Mouse (Mus musculus) ES-E14 (cell line): ENCODE data around the gene Tcp10b. TPM values are rescaled to one million over a fixed set of nuclear protein-coding genes. Genes with fewer than 3 reads are reported as not detected.
"Not testable (repeated sequence)": the region's sequence is repeated elsewhere in the genome, so short reads cannot be mapped to it uniquely, and the experiment has no call there.

Source experiments
- DNase-seq: peaks from one replicate; pipeline ENCODE4 v3.0.0-alpha.2; 2013; ENCODE audit warnings: low read depth, low spot score
- H3K27ac ChIP-seq: 2 replicates; pipeline ENCODE4 v1.5.1; 2012; ENCODE audit warnings: low read depth, mild to moderate bottlenecking, low read length, moderate library complexity, mixed read lengths; ENCODE audit not compliant: poor library complexity, insufficient read depth, severe bottlenecking
- H3K36me3 ChIP-seq: 2 replicates; pipeline ENCODE4 v1.6.1; 2012; ENCODE audit warnings: mild to moderate bottlenecking, low read length, moderate library complexity, mixed read lengths; ENCODE audit not compliant: control insufficient read depth, poor library complexity, insufficient read depth, severe bottlenecking
- H3K4me1 ChIP-seq, 2 experiments: fragments of 150-350 bp in 1 of 2; sonication (generic) in 1 of 2; 2 replicates each; pipeline ENCODE4 v1.6.1; 2012; ENCODE audit warnings: low read length in 2 of 2, mild to moderate bottlenecking in 1 of 2, mixed read lengths in 1 of 2; ENCODE audit not compliant: control insufficient read depth in 2 of 2, insufficient read depth in 2 of 2, poor library complexity in 1 of 2
- H3K4me3 ChIP-seq, 2 experiments: fragments of 150-350 bp in 1 of 2; sonication (generic) in 1 of 2; 2 replicates each; pipeline ENCODE4 v1.5.1; 2012; ENCODE audit warnings: low read length in 2 of 2, low read depth in 1 of 2, mild to moderate bottlenecking in 1 of 2, mixed read lengths in 1 of 2; ENCODE audit not compliant: insufficient read depth in 1 of 2, poor library complexity in 1 of 2, severe bottlenecking in 1 of 2
- H3K9ac ChIP-seq: 2 replicates; pipeline ENCODE4 v1.6.1; 2012; ENCODE audit warnings: low read depth, mild to moderate bottlenecking, low read length, mixed read lengths; ENCODE audit not compliant: poor library complexity, insufficient read depth, severe bottlenecking
- H3K9me3 ChIP-seq: fragments of 150-350 bp; sonication (generic); 2 replicates; pipeline ENCODE4 v1.6.1; 2012; ENCODE audit warnings: low read depth, mild to moderate bottlenecking, low read length; ENCODE audit not compliant: control insufficient read depth, insufficient read depth
- in situ Hi-C, 2 experiments: fragments of 600-800 bp; cut with MboI; formaldehyde crosslinking; loops; one replicate each; pipeline ENCODE4 v1.15.1; 2025; ENCODE audit warnings: low sequenced_read_pairs in 2 of 2, inconsistent platforms in 1 of 2; ENCODE audit not compliant: unreplicated experiment in 2 of 2
- total RNA-seq: library from RNA; depleted of rRNA; stranded (reverse); fragments of 300-350 nt; gene quantifications from 2 replicates; pipeline ENCODE4 v1.2.3, GENCODE M21; 2012

The Tcp10b gene
- total RNA-seq, 1 experiment: 0.31 TPM

DNA sequence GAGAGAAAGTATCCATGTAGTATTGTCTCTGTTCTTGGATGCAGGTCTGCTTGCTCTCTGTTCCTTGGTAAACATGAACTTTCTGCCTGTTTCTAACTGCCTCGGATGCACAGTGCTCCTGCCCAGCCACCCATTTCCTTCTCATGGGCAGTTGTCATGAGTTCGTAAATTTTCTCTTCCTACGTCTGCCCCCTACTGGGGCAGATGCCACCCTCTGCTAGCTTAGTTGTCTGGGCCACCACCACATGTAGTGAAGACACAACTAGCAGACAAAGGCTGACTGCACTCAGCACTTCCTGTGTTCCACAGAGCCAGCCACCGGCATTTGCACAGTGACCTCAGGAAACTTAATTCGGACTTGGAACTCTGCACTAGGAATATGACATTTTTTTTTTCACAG, 8.3 kb downstream of the Tcp10b start:
- H3K36me3 ChIP-seq, H3K9ac ChIP-seq, DNase-seq, H3K27ac ChIP-seq, H3K4me1 ChIP-seq, in situ Hi-C loops, H3K9me3 ChIP-seq, H3K4me3 ChIP-seq: not testable (repeated sequence)

DNA sequence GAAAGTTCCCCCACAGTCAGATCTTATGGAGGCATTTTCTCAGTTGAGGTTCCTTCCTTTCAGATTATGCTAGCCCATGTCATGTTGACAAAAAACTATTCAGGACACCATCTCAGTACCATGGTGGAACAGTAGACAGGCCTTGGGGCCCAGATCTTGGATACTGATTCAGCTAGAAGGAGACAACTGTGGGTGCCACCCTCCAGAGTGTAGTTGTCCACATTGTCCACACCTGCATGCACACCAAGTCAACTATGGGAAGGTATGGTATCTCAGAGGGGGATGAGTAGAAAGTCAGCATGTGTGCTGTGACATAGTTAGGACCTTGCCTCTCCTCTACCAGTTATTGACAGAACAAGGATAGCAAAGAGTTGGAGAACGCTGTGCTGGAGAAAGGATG, 30.6 kb downstream of the Tcp10b start:
- H3K36me3 ChIP-seq, DNase-seq, H3K9me3 ChIP-seq, H3K4me3 ChIP-seq, H3K27ac ChIP-seq, H3K4me1 ChIP-seq, in situ Hi-C loops, H3K9ac ChIP-seq: not testable (repeated sequence)

DNA sequence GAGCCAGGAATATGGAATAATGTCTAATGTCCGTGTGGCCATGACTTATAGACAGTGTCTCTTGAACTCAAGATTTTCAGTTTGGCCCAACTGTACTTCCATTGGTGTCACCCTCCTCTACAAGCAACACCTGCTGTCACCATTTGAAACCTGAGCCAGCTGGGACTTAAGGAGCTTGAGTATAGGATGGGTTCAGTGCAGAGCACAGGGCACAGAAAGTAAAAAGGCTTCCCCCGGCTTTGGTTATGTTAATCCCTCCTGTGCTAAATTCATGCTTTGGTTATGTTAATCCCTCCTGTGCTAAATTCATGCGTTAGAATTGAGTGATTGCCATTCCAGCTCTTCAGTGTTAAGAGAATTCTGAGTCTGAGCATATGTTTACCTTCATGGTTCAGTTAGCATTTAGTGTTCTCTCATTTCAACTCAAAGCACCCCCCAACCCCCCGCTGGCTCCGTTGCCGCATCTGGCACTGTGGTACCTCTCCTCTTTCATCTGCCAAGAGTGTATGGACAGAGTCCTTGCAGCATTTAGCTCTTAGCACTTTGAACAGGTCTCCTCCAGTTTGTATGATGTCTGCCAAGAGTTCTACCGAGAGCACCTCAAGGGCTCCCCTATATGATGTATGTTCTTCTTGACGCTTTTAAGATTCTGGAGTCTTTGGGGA, 31.3 kb downstream of the Tcp10b start:
- not testable (repeated sequence) for H3K27ac ChIP-seq, H3K4me1 ChIP-seq

DNA sequence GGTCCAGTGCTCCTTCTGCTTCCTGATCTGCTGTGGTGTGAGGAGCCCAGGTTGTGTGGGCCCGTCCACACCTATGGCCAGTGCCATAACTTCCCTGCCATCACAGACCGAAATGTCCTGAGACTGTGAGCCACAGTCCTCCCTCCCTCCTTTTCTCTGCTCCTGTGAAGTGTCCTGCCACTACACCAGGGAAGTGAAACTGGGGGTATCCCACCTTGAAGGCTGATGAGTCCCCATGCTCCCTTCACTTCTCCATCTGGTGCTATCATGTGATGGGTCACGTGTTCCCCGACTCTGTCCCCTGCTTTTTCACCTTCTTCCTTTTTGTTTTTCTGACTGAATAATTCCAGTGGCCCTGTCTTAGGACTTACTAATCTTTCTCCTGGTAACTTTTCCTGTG, 32.1 kb downstream of the Tcp10b start:
- H3K4me3 ChIP-seq, DNase-seq, H3K9ac ChIP-seq, H3K9me3 ChIP-seq, H3K36me3 ChIP-seq, H3K4me1 ChIP-seq, H3K27ac ChIP-seq, in situ Hi-C loops: not testable (repeated sequence)

More for the DNA sequence above, 31.3 kb downstream of the Tcp10b start:
- H3K4me3 ChIP-seq, H3K9ac ChIP-seq, in situ Hi-C loops, H3K36me3 ChIP-seq, H3K9me3 ChIP-seq, DNase-seq: not testable (repeated sequence)

DNA sequence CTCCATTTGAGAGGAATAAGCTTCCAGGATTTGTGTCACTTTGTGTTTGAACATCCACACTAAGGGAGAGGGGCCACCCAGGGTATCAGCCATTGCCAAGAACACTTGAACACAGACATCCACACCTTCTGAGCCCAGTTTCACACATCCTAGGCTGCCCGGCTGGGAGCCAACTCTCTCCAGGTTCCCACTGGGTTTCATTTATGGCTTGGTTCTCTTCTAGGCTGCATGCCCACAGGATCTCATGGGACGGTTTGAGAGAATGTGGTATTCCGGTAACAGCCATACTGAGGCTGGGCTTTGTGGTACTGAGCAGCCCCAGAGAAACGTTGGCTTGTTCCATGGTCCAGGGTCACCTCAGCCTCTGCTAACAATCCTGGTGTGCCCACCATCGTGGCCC, 45.7 kb downstream of the Tcp10b start:
- in situ Hi-C loops, DNase-seq, H3K36me3 ChIP-seq, H3K9me3 ChIP-seq, H3K4me3 ChIP-seq, H3K27ac ChIP-seq, H3K9ac ChIP-seq, H3K4me1 ChIP-seq: not testable (repeated sequence)

DNA sequence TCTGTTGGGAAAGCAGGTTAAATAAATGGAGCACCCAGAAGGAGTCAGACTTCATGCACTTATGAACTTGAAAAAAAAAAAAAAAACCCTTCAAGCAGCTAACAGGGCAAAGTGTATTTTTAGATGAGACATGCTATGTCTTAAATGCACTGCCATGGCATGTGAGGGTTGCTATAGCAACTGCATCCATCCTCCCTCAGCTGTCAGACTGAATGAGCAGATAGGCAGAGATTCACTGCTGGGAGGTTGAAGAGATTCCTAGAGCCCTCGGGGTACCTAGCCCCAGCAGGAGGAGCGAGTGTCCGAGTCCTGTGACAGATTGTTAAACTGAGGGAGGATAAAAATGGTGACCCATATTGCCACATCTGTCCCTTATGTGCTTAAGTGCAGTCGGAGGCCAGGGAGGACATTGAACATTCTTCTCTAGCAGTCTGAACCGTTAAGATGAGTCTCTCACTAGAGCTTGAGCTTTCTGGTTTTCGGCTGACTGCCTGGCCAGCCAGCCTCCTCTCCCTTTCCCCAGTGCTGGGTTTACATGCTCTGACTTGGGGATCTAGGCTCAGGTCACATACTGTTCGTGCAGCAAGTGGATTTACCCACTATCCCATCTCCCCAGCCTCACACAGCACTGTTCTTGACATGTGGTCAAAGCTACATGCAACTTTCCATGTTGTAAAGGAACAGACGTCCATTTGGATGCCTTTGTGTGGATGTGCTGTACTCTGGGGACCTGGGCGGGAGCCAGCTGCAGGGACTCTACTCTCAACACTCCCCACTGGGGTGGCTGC, 51.8 kb downstream of the Tcp10b start:
- DNase-seq, H3K9me3 ChIP-seq, H3K4me3 ChIP-seq, in situ Hi-C loops, H3K36me3 ChIP-seq, H3K27ac ChIP-seq, H3K4me1 ChIP-seq, H3K9ac ChIP-seq: not testable (repeated sequence)

DNA sequence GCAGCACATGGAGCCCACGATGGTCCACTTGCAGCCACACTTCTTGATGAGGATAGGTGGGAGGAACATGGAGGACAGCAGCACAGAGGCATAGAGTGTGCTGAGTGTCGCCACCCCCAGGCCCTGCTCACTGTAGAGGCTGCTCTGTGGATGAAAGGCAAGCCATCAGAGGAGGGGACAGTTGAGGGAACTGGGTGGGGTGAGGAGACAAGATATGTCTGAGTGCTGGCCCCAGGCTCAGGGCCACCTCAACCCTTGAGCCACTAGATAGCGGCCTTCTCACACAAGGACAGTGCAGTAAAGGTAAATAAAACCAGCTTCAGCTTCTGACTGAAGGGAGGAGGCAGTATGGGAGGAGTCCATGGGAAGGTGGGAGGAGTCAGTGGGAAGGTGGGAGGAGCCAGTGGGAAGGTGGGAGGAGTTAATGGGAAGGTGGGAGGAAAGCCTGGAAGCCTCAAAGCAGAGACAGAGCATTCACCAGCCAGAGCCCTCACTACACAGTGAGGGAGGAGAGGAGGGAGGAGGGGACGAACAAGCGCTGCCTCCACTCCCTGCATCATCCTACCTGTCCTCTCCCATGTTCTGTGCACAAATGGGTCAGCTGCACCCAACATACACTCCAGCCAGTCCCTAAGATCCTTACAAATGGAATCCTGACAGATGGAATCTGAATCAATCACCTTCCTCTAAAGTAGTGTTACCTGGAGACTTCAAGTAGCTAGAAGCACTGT, 62.6 kb downstream of the Tcp10b start:
- H3K9me3 ChIP-seq, H3K36me3 ChIP-seq, H3K27ac ChIP-seq, H3K4me1 ChIP-seq, in situ Hi-C loops, DNase-seq, H3K4me3 ChIP-seq, H3K9ac ChIP-seq: not testable (repeated sequence)

DNA sequence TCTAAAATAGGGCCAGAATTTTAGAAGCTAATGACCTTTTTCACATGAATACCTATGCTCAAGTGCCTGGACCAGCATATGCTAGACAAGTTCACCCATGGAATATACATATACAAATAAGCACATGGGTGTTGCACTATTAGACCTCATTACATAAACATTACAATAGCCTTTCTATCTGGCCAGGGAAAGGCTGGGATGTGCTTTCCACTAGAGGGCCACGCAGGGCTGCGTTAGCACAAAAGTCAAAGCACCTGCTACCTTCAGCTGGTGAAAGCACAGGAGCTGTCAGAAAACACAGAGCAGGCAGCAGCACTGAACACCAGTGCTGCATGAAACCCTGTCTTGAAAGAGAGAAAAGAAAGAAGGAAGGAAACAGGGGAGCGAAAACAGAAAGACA, 63.3 kb downstream of the Tcp10b start:
- H3K4me3 ChIP-seq, H3K4me1 ChIP-seq, H3K36me3 ChIP-seq, H3K9ac ChIP-seq, H3K9me3 ChIP-seq, in situ Hi-C loops, H3K27ac ChIP-seq, DNase-seq: not testable (repeated sequence)
